Comparison of ENCODE assay signal across 8 mouse cellular contexts in the genomic region with DNA sequence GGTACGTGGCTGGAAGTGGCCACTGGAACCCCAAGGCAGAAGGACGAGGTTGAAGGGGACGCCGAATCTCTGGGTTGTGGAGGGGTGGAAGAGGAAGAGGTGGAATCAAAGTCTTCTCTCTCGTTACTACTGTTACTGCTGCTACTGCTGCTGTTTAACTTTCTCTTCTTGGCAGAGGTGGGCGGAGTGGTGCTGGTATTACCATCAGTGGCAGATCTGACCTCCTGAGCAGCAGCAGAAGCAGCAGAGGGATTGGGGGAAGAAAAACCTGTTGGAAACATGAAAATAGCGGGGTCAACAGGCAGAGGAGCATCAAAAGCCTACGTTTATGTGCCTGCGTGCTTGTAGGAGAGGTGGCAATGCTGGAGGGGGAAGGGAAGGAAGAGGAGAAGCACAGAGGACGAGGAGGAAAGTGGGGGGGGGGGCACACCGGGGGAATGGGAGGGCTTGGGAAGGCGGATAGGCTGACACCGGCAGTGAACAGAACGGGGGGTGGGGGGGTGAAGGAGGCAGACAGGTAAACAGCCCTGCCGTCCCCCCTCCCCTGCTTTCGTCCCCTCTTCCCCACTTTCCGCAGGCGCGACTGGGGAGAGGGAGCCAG. TPM values are rescaled to one million over a fixed set of nuclear protein-coding genes. Genes with fewer than 3 reads are reported as not detected.
DNase-seq lines count a peak whose midpoint lies in the region; ATAC-seq and TF ChIP-seq lines count a peak whose summit lies in the region.

No protein-coding gene starts in this region.

- H3K9me3 ChIP-seq in limb, embryonic 12.5 days, result no peaks in the 10 kb centered on the region
- H3K9me3 ChIP-seq in midbrain, embryonic 12.5 days, result no peaks in the 10 kb centered on the region
- H3K9me3 ChIP-seq in stomach, embryonic 16.5 days (replicated peaks; ENCODE audit: control insufficient read depth, low read length), result no peaks in the 10 kb centered on the region

- peak overlapping the region; percentile 98 for H3K27ac ChIP-seq in gastrocnemius, adult 2 months
- H3K27ac ChIP-seq in limb, embryonic 12.5 days, result peak overlapping the region; percentile 95
- peak overlapping the region; percentile 91 for H3K27ac ChIP-seq in midbrain, embryonic 12.5 days (replicated peaks)
- H3K27ac ChIP-seq in stomach, embryonic 16.5 days (ENCODE audit: low read length), result peak overlapping the region; percentile 94

- peak overlapping the region; percentile 58 for H3K9ac ChIP-seq in limb, embryonic 12.5 days (replicated peaks)
- H3K9ac ChIP-seq in midbrain, embryonic 12.5 days (replicated peaks), result peak overlapping the region; percentile 52
- peak overlapping the region; percentile 80 for H3K9ac ChIP-seq in stomach, embryonic 16.5 days (ENCODE audit: low read length)

- peak overlapping the region; percentile 64 for H3K4me2 ChIP-seq in limb, embryonic 12.5 days
- H3K4me2 ChIP-seq in midbrain, embryonic 12.5 days (replicated peaks), result peak overlapping the region; percentile 61
- peak overlapping the region; percentile 62 for H3K4me2 ChIP-seq in stomach, embryonic 16.5 days (ENCODE audit: low read depth, low read length)

- peak; percentile 18 for DNase-seq in gastrocnemius, adult 2 months
- no peak for DNase-seq in gastrocnemius, adult 8-10 months (ENCODE audit: low spot score in 2 of 2)
- DNase-seq in cerebellum, adult 8-10 months, result peak; percentile 33
- DNase-seq in frontal cortex, postnatal 36 days (ENCODE audit: low spot score in 2 of 2), result peak; percentile 14 to 30
- DNase-seq in kidney, adult 11 months, result peak; percentile 22

- no peaks in the 10 kb centered on the region for H3K27me3 ChIP-seq in limb, embryonic 12.5 days
- H3K27me3 ChIP-seq in midbrain, embryonic 12.5 days, result no peaks in the 10 kb centered on the region
- H3K27me3 ChIP-seq in stomach, embryonic 16.5 days (ENCODE audit: control insufficient read depth, insufficient read depth, low read length), result no peaks in the 10 kb centered on the region

- H3K36me3 ChIP-seq in limb, embryonic 12.5 days, result peaks cover 18% of the 10 kb centered on the region
- peaks cover 9% of the 10 kb centered on the region; the same call in 1 of the 2 replicates for H3K36me3 ChIP-seq in midbrain, embryonic 12.5 days
- H3K36me3 ChIP-seq in stomach, embryonic 16.5 days (ENCODE audit: control insufficient read depth, insufficient read depth, low read length), result peaks cover 3% of the 10 kb centered on the region; the same call in 1 of the 2 replicates

- H3K4me1 ChIP-seq in limb, embryonic 12.5 days (replicated peaks), result no peaks in the 10 kb centered on the region
- H3K4me1 ChIP-seq in midbrain, embryonic 12.5 days, result 0 out of 2 replicates have a peak, but pooled peaks cover 2% of the 10 kb centered on the region
- H3K4me1 ChIP-seq in stomach, embryonic 16.5 days (ENCODE audit: control insufficient read depth, insufficient read depth, low read length), result no peaks in the 10 kb centered on the region

- WGBS in limb, embryonic 12.5 days, result 15% methylated on average over 10 of the region's 19 CpGs
- WGBS in midbrain, embryonic 12.5 days, result 20% methylated on average over 10 of the region's 19 CpGs
- WGBS in stomach, embryonic 16.5 days, result 22% methylated on average over 10 of the region's 19 CpGs

- H3K4me3 ChIP-seq in gastrocnemius, adult 2 months, result peak overlapping the region; percentile 83
- H3K4me3 ChIP-seq in limb, embryonic 12.5 days (replicated peaks), result peak overlapping the region; percentile 48
- peak overlapping the region; percentile 55 for H3K4me3 ChIP-seq in midbrain, embryonic 12.5 days
- peak overlapping the region; percentile 58 for H3K4me3 ChIP-seq in stomach, embryonic 16.5 days (replicated peaks; ENCODE audit: low read length)

- intact Hi-C loops in gastrocnemius, adult 2 months (cut with DNase I), result loop anchor here (2.0 kb wide), 1 partner anchor 37 kb away; a partner anchor contains a TSS

- TF ChIP-seq CTCF in gastrocnemius, adult 2 months (IDR thresholded peaks at IDR 0.05), result no peak

- no peak for ATAC-seq in limb, embryonic 12.5 days (ENCODE audit: insufficient number of reproducible peaks, insufficient read depth, low FRiP score, low TSS enrichment, low read depth)
- ATAC-seq in midbrain, embryonic 12.5 days (ENCODE audit: low FRiP score, low read depth), result peak; percentile 10; the same call in 1 of the 2 replicates
- ATAC-seq in stomach, embryonic 16.5 days (ENCODE audit: insufficient read depth, low FRiP score), result no peak

RNA-seq across cellular contexts. Expression of a gene that starts 12.0 kb away (rescaled TPM):
- 1 to 10 TPM; 8.3 to 9.0 TPM for total RNA-seq in gastrocnemius, adult 2 months (2021)
- 1 to 10 TPM; 7.9 to 9.3 (median 8.5) TPM for total RNA-seq in gastrocnemius, adult 8-10 months (2022)
- polyA plus RNA-seq in limb, embryonic 12.5 days (2016; fragmentation: Nextera tagmentation; extraction: Ambion mirVana), result 45.7 and 52.9 TPM in 2 replicates
- polyA plus RNA-seq in midbrain, embryonic 12.5 days (2016; fragmentation: Nextera tagmentation; extraction: Ambion mirVana), result 29.7 and 31.3 TPM in 2 replicates
- polyA plus RNA-seq in stomach, embryonic 16.5 days (2015; fragmentation: Nextera tagmentation; extraction: Ambion mirVana), result 19.4 and 23.4 TPM in 2 replicates

RNA-seq across cellular contexts. Expression of a gene that starts 36.3 kb away (rescaled TPM):
- 10 to 100 TPM; 43.1 to 50.7 TPM for total RNA-seq in gastrocnemius, adult 2 months (2021)
- 10 to 100 TPM; 37.4 to 47.1 (median 43.6) TPM for total RNA-seq in gastrocnemius, adult 8-10 months (2022)
- polyA plus RNA-seq in limb, embryonic 12.5 days (2016; fragmentation: Nextera tagmentation; extraction: Ambion mirVana), result 86.0 and 87.4 TPM in 2 replicates
- polyA plus RNA-seq in midbrain, embryonic 12.5 days (2016; fragmentation: Nextera tagmentation; extraction: Ambion mirVana), result 110 and 118 TPM in 2 replicates
- 93.6 and 96.1 TPM in 2 replicates for polyA plus RNA-seq in stomach, embryonic 16.5 days (2015; fragmentation: Nextera tagmentation; extraction: Ambion mirVana)

Comparison
In these comparisons a context has a peak if more than half of its experiments do, and no peak if none do; other contexts are left out.
1. DNase-seq: peak in gastrocnemius, adult 2 months (single experiment), cerebellum, adult 8-10 months (single experiment), frontal cortex, postnatal 36 days (2 of 2) and kidney, adult 11 months (single experiment); none in gastrocnemius, adult 8-10 months (0 of 2).
2. Peak in every context shown above with its lines, with median percentiles within 50 percentile points of each other: H3K27ac ChIP-seq, H3K4me3 ChIP-seq, H3K4me2 ChIP-seq and H3K9ac ChIP-seq.